Mouse (Mus musculus) left cerebral cortex, adult 2 months (tissue): ENCODE measurements around the gene Wwox. TPM values are rescaled to one million over a fixed set of nuclear protein-coding genes. Genes with fewer than 3 reads are reported as not detected.

ENCODE experiments used
- DNase-seq, 2 experiments: peaks; one replicate each; pipeline ENCODE4 v3.0.0; 2021 to 2022; ENCODE audit warnings: low spot score in 2 of 2, mixed read lengths in 1 of 2; ENCODE audit errors: extremely low spot score in 1 of 2
- H3K27ac ChIP-seq: fragments of 200-600 bp; 2 replicates; pipeline ENCODE4 v1.8.1; 2022
- H3K4me3 ChIP-seq: fragments of 200-600 bp; 2 replicates; pipeline ENCODE4 v1.8.1; 2022
- CTCF ChIP-seq: fragments of 200-600 bp; IDR thresholded peaks from 2 replicates; pipeline ENCODE4 v1.8.1; 2022; ENCODE audit warnings: antibody characterized with exemption, mild to moderate bottlenecking, moderate library complexity
- intact Hi-C: fragments of 180-260 bp; cut with DNase I; formaldehyde crosslinking; loops from one replicate; pipeline ENCODE4 v1.15.1; 2025
- total RNA-seq, 2 experiments: library from RNA; stranded (reverse); gene quantifications; 2 replicates each; pipeline ENCODE4 v1.2.3; 2021

Gene Wwox
- total RNA-seq, 2 experiments from 2014 or later = 16.7 to 17.6 TPM

DNA sequence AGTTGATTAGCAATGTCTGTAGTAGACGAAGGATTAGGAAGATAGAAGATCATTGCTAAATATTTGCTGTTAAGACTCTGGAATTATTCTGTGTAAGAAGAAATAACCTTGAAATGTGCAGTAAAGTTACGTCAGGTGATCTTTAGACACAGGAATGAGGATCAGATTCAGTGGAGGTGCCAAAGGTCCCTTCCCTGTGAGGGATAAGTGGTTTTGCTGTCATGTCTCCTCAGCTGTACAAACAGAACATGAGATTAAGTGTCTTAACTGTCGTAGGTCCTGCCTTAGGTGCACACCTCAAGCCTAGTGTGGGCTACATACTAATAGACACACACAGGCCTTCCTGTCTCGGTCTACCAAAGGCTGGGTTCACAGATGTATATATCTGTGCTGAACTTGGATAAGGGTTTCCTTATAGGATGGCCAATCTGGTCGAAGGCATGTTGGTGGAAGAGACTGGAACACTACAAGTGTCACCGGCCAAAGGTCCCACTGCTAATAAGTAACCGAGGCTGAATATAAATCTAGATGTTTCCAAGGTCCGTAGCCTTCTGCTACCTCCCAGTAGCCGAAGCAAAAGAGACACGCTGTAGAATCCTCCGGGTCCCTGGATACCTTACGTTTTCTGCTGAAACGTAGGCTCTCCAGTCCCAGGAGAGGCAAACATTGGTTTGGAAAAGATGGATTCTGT is 746.8 kb downstream of the Wwox start:
- H3K4me3 ChIP-seq = no peak overlapping the region
- no peak overlapping the region for H3K27ac ChIP-seq
- no peak for TF ChIP-seq CTCF
- intact Hi-C loops = no loop called here
- DNase-seq = no peak

DNA sequence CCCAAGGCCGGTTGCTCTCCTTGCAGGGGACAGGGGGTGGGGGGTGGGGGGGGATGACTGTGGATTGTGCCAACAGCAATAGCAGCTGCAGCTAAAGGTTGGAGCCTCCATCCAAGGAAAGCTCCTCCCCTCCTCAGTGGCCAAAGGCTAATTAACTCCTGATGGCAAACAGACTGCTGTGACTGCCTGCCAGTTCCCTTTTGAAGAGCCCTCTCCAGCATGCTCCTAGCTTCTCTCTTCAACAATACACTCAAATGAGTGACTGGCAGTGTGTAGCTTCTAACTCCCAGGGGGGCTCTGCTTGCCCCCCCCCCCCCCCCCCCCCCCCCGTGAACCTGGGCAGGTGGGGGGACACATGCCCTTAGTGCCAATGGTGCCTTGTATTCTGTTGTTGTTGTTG is 747.4 kb downstream of the Wwox start:
- TF ChIP-seq CTCF = no peak
- Histone ChIP-seq H3K4me3 (no peak overlapping the region), H3K27ac (no peak overlapping the region)
- intact Hi-C loops = no loop called here
- DNase-seq = no peak

- DNase-seq = no peak
- TF ChIP-seq CTCF = no peak
- intact Hi-C loops = no loop called here
- no peak overlapping the region for H3K4me3 ChIP-seq
- no peak overlapping the region for H3K27ac ChIP-seq
These were observed 749.0 kb downstream of the Wwox start for GRCm38 (mm10) chr8:115188446-115188845.

DNA sequence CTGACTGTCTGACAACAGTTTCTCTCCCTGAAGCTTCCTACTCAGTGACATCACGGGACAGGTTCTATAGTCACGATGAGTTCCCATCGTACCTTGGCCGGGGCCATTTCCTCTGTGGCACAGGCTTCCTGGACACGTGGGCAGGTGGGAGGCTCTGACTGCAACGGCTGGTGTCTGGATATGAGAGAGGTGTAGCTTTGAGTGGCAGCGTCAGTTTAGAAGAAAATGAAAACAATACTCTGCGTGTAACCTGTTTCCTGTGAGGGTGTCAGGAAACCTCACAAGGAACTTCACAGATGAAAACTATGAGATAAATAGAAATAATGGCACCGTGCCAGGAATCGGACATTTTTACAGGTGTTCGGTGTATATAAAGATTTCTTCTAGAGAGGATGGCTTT is 750.4 kb downstream of the Wwox start:
- intact Hi-C loops = no loop called here
- Histone ChIP-seq H3K4me3 (no peak overlapping the region), H3K27ac (no peak overlapping the region)
- no peak for DNase-seq
- TF ChIP-seq CTCF = no peak

GRCm38 (mm10) chr8:115193767-115194166 is 754.3 kb downstream of the Wwox start:
- Histone ChIP-seq H3K4me3 (no peak overlapping the region), H3K27ac (no peak overlapping the region)
- DNase-seq = no peak
- TF ChIP-seq CTCF = no peak
- intact Hi-C loops = no loop called here

GRCm38 (mm10) chr8:115195334-115195733 is 755.9 kb downstream of the Wwox start:
- no peak; the same call in 1 of the 2 replicates for TF ChIP-seq CTCF
- intact Hi-C loops = no loop called here
- Histone ChIP-seq H3K4me3 (no peak overlapping the region), H3K27ac (no peak overlapping the region)
- DNase-seq = no peak

GRCm38 (mm10) chr8:115196859-115197258 is 757.4 kb downstream of the Wwox start:
- intact Hi-C loops = no loop called here
- no peak for TF ChIP-seq CTCF
- Histone ChIP-seq H3K4me3 (no peak overlapping the region), H3K27ac (no peak overlapping the region)
- no peak for DNase-seq

- no peak overlapping the region for H3K4me3 ChIP-seq
- TF ChIP-seq CTCF = no peak
- DNase-seq = no peak
- H3K27ac ChIP-seq = no peak overlapping the region
- intact Hi-C loops = no loop called here
These were observed 759.7 kb downstream of the Wwox start for GRCm38 (mm10) chr8:115199204-115199603.

- no peak for TF ChIP-seq CTCF
- Histone ChIP-seq H3K4me3 (no peak overlapping the region), H3K27ac (no peak overlapping the region)
- no peak for DNase-seq
- intact Hi-C loops = no loop called here
These were observed 760.2 kb downstream of the Wwox start for GRCm38 (mm10) chr8:115199616-115200150.

DNA sequence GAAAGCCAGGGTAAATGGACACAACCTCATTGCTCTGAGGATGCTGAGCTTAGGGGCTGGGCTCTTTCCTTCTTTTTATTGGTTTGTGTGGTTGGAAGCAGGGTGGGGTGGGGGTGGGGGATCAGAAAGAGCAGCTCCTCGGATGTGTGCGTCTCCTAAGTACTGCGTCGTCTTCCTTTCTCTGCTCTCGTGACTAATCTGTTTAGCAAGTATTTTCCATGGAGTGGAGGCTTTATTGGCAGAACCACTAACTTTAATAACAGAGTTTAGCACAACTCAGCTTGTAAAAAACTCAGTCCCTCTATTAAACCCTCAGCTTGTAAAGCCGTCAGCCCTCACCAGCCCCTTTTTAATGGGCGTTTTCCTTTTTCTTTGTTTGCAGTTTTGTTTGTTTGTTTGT is 762.3 kb downstream of the Wwox start:
- TF ChIP-seq CTCF = no peak
- no peak overlapping the region for H3K4me3 ChIP-seq
- no peak for DNase-seq

DNA sequence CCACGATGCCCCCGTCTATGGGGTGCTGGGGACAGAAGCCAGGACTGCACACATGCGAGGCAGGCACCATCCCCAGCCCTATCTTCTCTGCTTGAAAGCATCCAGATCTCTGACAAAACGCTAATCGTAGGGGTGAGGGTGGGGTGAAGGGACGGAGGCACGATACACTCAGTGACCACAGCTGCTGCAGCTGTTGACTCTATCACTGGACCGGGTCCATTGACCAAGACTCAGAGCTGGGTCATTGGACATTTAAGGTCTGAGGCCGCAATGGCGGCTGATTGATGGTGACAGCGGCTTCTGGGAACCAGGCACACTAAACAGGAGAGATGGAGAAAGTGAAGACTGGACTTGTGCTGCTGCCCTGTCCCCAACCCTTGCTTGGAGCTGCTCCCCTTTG is 768.0 kb downstream of the Wwox start:
- no peak overlapping the region for H3K27ac ChIP-seq
- no peak for TF ChIP-seq CTCF
- no peak overlapping the region for H3K4me3 ChIP-seq
- no peak for DNase-seq
- intact Hi-C loops = no loop called here

More for the DNA sequence above, 762.3 kb downstream of the Wwox start:
- no peak overlapping the region for H3K27ac ChIP-seq
- intact Hi-C loops = no loop called here

GRCm38 (mm10) chr8:115208415-115209192 is 769.1 kb downstream of the Wwox start:
- DNase-seq = no peak
- intact Hi-C loops = no loop called here
- TF ChIP-seq CTCF = no peak
- H3K27ac ChIP-seq = no peak overlapping the region
- H3K4me3 ChIP-seq = no peak overlapping the region
